Mouse (Mus musculus): ENCODE data around the gene Tpsg1.

- TF ChIP-seq CTCF (IDR thresholded peaks at IDR 0.05): no peak
- TF ChIP-seq EP300 (IDR thresholded peaks at IDR 0.05): no peak
Measured at GRCm38 (mm10) chr17:25341490-25341889, 27.6 kb upstream of the Tpsg1 start.

All from lung, postnatal 0 days (tissue).